Mouse (Mus musculus): ENCODE results near the gene Cnpy1.

- TF ChIP-seq CTCF (IDR thresholded peaks at IDR 0.05; ENCODE audit: control insufficient read depth, insufficient read depth, low read length) (no peak), POLR2A (IDR thresholded peaks at IDR 0.05; ENCODE audit: borderline replicate concordance, control insufficient read depth, low read depth, low read length) (no peak)
Observed at GRCm38 (mm10) chr5:28209549-28210431, 35.8 kb downstream of the Cnpy1 start.

Data from bone marrow, adult 2 months (tissue).